Mouse (Mus musculus): ENCODE results near the gene Eif2ak4.

Gene Eif2ak4

GRCm38 (mm10) chr2:118388341-118389335 lies at the start of gene Eif2ak4:
Eif2ak4 (plus strand) TSS chr2:118388618.
- DNase-seq (ENCODE audit: low read depth, low spot score), result peak; percentile 100

GRCm38 (mm10) chr2:118341295-118341694 lies 47.1 kb upstream of the Eif2ak4 start:
- no peak for DNase-seq (ENCODE audit: low read depth, low spot score)

GRCm38 (mm10) chr2:118343897-118344296 lies 44.5 kb upstream of the Eif2ak4 start:
- no peak for DNase-seq (ENCODE audit: low read depth, low spot score)

DNA sequence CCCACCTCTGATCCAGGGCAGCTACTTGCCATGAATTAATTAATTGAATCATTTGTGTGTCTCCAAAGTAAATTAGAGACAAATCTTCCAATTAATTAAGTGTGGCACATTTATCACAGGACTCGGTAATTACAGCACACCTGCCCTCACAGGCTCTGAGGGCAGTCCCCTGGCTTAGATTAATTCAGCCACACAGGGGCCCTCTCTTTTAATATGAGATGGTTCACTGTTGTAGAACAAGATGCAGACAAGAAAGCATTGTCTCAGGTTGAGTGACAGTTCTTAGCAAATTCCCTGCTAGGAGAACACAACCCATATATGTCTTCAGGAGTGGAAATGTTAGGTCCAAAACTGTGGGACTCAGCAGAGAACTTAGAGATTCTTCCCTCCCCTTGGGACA lies 42.9 kb upstream of the Eif2ak4 start:
- no peak for DNase-seq (ENCODE audit: low read depth, low spot score)

GRCm38 (mm10) chr2:118353498-118353897 lies 34.9 kb upstream of the Eif2ak4 start:
- no peak for DNase-seq (ENCODE audit: low read depth, low spot score)

DNA sequence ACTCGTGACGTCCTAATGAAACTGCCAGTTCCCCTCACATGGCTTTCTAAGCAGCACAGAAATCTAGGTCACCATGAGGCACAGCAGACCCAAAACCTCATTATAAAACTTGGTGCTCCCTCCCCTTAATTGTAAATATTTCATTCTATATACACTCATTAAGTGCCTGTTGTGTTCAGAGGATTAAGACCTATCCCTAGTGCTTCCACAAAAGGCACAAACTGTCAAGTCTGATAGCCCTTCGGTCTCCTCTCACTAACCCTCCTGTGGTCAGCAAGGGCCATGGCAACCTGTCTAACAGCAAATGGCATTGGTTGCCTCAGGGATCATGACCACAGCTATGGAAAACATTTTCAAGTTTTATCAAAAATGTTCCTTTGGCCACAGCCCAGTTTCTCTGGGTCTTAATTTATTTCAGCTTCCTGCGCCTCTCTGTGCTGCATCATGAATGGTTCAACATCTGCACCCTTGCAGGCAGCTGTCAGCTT lies 34.5 kb upstream of the Eif2ak4 start:
- DNase-seq (ENCODE audit: low read depth, low spot score), result no peak

- no peak for DNase-seq (ENCODE audit: low read depth, low spot score)
Observed at GRCm38 (mm10) chr2:118355138-118355719, 33.2 kb upstream of the Eif2ak4 start.

GRCm38 (mm10) chr2:118371841-118372240 lies 16.6 kb upstream of the Eif2ak4 start:
- no peak for DNase-seq (ENCODE audit: low read depth, low spot score)

DNA sequence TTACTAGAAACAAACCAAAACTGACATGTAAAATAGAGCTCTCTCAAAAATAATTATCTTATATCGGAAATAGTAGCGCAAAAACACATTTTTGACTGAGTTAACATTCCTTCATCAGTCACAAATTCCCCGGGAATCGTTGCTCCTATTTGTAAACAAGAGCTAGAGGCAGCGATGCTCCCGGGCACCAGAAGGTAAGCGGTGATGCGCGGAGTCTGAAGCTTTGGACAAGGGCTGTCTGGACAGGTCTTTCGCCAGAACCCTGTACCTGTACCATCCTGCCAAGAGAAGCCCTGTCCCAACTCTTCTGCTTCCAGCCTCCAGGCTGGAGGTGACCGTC lies 15.9 kb upstream of the Eif2ak4 start:
- no peak for DNase-seq (ENCODE audit: low read depth, low spot score)

DNA sequence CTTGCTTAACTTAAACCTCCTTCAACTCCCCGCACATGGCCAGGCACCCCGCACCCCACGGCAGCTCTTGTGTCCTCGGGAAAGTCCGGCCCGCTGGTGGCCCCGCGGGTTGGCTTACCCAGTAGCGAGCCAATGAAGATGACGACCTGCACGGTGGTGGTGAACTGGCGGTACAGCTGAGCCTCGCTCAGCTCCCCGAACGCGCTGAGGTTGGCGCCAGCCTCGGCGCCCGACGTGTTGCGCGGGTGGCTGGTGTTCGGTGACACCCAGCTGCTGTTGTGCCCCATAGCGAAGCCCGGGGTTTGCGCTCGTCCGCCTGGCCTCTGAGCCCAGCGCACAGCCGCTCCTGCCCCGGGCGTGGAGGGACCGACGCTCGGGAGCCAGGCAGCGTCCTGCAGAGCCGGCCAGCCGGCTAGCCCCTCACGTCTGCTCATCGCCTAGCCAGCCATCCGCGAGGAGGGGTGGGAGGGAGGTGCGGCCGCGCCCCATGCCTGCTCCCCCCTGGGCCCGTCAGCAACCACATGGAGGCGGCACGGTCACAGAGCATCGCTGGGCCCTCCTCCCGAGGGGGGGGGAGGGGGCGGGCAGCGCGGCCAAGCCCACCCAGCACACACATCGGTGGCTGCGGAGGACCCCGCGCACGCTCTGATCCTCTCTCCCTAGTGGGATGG lies 15.4 kb upstream of the Eif2ak4 start, which contains the start of gene Gpr176:
Gene Gpr176 (minus strand): TSS at position 519 of the 671 bp plus-strand sequence.
- DNase-seq (ENCODE audit: low read depth, low spot score), result peak; percentile 64

DNA sequence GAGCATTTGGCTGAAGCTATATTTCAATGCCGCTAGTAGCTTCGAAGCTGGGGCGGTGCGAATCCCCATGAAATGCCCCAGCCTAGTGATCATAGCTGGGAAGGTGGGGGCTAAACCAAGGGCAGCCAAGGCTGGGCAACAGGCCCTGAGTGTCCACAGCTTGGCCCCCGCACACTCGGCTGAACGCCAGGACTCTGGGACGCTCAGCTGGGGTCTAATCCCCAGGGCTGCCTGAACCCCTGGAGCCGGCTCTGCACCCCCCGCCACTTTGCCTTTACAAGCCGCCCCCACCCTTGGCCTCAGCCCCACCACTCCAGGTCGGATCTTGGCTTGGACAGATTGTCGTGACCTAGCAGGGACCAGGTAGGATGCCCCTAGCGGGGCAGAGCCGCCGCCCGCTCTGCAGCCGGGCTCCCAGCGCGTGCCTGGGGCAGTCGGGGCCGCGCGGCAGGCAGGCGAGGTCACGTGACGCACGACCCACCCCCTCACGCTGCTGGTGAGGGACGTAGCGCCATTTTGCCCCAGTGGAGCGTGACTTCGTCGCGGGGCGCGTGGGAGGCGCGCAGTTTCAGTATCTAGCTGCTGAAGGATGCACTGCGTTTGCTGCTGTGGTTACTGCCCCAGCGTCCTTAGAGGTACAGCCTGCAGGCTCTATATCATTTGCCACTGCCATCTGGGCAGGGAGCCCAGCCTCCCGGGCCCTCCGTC lies 14.7 kb upstream of the Eif2ak4 start:
- DNase-seq (ENCODE audit: low read depth, low spot score), result peak; percentile 94

DNA sequence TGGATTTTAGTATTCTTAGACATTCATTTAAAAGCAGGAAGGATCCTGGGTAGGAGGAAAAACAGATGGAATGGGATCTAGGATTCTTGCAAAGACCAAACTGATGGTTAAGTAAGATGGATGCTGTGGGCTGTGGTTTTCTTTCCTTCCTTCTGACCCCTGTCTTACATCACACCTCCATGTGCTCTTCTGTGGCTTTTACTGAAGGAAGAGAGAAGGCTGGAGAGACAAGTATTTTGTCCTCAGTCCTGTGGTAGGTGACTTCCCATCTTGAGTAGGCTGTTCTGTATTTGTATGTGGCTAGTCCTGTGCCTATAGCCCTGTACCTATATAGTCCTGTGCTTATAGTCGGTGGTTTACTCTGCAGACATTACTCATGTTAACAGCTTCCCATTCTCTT lies 12.9 kb upstream of the Eif2ak4 start:
- no peak for DNase-seq (ENCODE audit: low read depth, low spot score)

GRCm38 (mm10) chr2:118375931-118376330 lies 12.5 kb upstream of the Eif2ak4 start:
- no peak for DNase-seq (ENCODE audit: low read depth, low spot score)

- DNase-seq (ENCODE audit: low read depth, low spot score), result no peak
Observed at GRCm38 (mm10) chr2:118379756-118380155, 8.7 kb upstream of the Eif2ak4 start.

DNA sequence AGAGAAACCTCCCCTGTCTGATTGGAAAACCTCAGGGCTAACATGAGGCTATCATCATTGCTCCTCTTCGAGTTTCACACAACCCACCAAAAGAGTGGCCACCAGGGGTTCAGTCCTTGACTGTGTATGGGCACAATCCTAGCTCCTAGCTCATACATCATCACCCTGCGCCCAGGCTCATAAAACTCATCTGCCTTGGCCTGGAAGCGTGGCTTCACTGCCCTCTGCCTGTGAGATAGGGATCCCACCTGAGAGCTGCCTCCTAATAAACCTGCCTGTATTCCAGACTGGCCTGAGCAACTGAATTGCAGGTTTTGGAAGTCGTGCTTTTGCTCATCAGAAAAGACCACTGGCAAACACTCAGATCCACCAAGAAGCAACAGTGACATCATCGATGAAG lies 5.0 kb upstream of the Eif2ak4 start:
- DNase-seq (ENCODE audit: low read depth, low spot score), result no peak

DNA sequence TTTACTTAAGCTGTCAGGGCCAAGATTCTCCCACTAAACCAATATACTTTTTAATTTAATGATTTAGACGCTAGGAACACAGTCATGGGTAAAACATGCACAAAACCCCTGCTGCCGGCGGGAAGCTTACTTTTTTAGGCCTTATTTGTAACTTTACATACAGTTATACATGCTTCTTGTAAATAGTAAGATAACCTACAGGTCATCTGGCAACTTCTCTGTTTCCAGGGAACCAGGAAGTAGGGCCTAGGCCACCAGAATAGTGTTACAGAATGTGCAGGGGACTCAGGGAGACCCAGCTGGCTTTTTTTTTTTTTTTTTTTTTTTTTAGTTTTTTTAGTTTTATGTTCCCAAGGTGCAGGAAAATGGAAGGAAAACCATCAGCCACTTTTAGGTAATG lies 1.2 kb downstream of the Eif2ak4 start:
- DNase-seq (ENCODE audit: low read depth, low spot score), result no peak

DNA sequence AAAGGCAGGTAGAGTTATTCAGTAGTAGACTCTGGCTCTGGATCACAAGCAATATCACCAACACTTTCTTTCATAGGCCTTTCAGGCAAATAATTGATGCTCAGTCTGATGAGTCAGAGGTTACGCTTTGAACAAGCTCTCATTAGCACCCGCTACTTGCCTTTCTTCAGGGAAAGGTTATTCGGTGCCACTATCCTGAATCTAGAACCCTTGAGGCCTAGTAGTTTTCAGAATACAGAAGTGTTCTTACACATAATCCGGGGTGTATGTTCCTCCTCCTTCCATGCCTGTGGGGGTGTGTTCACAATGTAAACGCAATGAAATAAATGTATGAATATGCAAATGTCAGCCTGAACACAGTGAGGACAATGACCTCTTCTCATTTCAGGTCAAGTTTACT lies 1.7 kb downstream of the Eif2ak4 start:
- DNase-seq (ENCODE audit: low read depth, low spot score), result no peak

DNA sequence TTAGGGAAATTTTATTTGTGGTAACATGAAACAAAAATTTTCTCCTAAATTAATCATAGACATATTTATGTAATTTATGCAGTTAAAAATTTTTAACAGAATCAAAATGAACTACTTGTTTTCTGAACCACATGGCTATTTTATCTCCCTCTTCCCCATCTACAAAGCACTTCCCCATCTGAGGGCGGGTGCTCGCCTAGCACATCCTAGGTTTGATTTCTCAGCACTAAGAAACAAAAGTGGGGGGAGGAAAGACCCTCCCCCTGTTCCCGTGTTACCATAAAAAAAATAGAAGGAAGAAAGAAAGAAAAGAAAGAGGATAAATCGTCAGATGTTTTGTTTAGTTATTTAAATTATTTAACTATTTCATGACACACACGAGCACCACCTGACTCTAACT lies 2.8 kb downstream of the Eif2ak4 start:
- DNase-seq (ENCODE audit: low read depth, low spot score), result no peak

- DNase-seq (ENCODE audit: low read depth, low spot score), result no peak
Observed at GRCm38 (mm10) chr2:118399751-118400150, 11.3 kb downstream of the Eif2ak4 start.

DNA sequence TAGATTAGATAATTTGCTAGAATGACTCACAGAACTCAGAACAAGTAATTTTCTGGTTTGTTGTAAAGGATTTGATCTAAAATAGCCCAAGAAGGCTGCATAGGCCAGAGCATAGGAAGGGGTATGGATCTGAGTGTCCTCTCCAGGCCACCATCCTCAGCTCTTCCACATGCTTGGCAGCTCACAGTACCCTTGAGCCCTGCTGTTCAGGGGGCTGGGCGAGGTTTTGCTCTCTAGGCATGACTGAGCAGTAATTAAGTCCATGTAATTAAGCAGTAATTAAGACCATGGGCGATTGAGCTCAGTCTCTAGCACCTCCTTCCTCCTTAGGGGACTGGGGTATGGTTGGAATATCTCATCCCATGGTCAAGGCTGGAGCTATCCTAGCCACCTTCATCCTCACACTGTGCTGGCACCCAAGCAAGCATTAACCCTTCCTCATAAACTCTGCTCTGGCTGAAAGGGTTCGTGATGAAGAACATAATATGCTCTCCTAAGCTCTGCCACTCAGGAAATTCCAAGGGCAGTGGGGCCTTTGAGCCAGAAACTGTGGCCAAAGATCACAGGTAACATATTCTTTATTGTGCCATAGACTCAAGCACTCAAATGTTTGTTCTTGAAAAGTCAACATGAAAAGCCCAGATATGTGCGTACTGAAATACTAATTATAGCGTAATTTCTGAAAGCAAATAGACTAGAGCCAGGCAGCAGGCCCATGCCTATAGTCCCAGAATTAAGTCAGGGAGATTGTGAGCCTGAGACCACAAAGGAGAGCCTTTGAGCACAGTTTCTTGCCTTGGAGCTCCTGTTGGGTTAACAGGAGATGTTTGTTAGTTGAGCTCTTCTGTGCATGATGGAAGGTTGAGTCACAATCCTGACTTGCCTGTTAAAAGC lies 13.7 kb downstream of the Eif2ak4 start:
- DNase-seq (ENCODE audit: low read depth, low spot score), result no peak

GRCm38 (mm10) chr2:118404336-118404735 lies 15.9 kb downstream of the Eif2ak4 start:
- DNase-seq (ENCODE audit: low read depth, low spot score), result no peak

All from CD4-positive, CD25-positive, alpha-beta regulatory T cell, adult 2 months (primary cell).